Mouse (Mus musculus): ENCODE data around the gene Tspan12. TPM values are rescaled to one million over a fixed set of nuclear protein-coding genes. Genes with fewer than 3 reads are reported as not detected.
A peak's percentile ranks its signal among the peaks of the same experiment; 100 is the strongest.
"Not testable (repeated sequence)": the region's sequence is repeated elsewhere in the genome, so short reads cannot be mapped to it uniquely, and the experiment has no call there.

Tspan12 gene
- polyA plus RNA-seq (2014; fragmentation: Nextera tagmentation; extraction: Ambion mirVana), result 57.1 and 60.7 TPM in 2 replicates

- 2% methylated on average over 13 of the region's 13 CpGs for WGBS
- H3K9ac ChIP-seq (ENCODE audit: low read length), result peak within 1 kb of the TSS; percentile 86
- 0 out of 2 replicates have a peak, but pooled peaks cover 5% of the 10 kb centered on the region for H3K36me3 ChIP-seq (ENCODE audit: control insufficient read depth, insufficient read depth, low read length)
- H3K4me2 ChIP-seq (ENCODE audit: low read length), result peak within 1 kb of the TSS; percentile 76
- H3K4me1 ChIP-seq (ENCODE audit: control insufficient read depth, insufficient read depth, low read length), result peaks cover 8% of the 10 kb centered on the region; the same call in 1 of the 2 replicates
- peak; percentile 15; the same call in 1 of the 2 replicates for ATAC-seq
- H3K4me3 ChIP-seq (ENCODE audit: low read depth, low read length), result peak within 1 kb of the TSS; percentile 81
- peak within 1 kb of the TSS; percentile 81 for H3K27ac ChIP-seq (ENCODE audit: low read depth, low read length)
- DNase-seq (ENCODE audit: low spot score), result no peak
- H3K9me3 ChIP-seq (replicated peaks; ENCODE audit: control insufficient read depth, low read length), result no peaks in the 10 kb centered on the region
- H3K27me3 ChIP-seq (replicated peaks; ENCODE audit: control insufficient read depth, insufficient read depth, low read length), result no peaks in the 10 kb centered on the region
Observed at GRCm38 (mm10) chr6:21852344-21852785, at the start of gene Tspan12. Gene Tspan12, minus strand, starts transcription at chr6:21852515.

- no peak overlapping the region for H3K27ac ChIP-seq (ENCODE audit: low read depth, low read length)
- WGBS, result 75% methylated on average over 7 of the region's 7 CpGs
- H3K27me3 ChIP-seq (replicated peaks; ENCODE audit: control insufficient read depth, insufficient read depth, low read length), result no peaks in the 10 kb centered on the region
- H3K4me2 ChIP-seq (ENCODE audit: low read length), result no peak overlapping the region
- no peaks in the 10 kb centered on the region for H3K9me3 ChIP-seq (replicated peaks; ENCODE audit: control insufficient read depth, low read length)
- DNase-seq (ENCODE audit: low spot score), result peak; percentile 47
- H3K4me1 ChIP-seq (ENCODE audit: control insufficient read depth, insufficient read depth, low read length), result no peaks in the 10 kb centered on the region
- H3K36me3 ChIP-seq (ENCODE audit: control insufficient read depth, insufficient read depth, low read length), result no peaks in the 10 kb centered on the region
- no peak overlapping the region for H3K4me3 ChIP-seq (ENCODE audit: low read depth, low read length)
- no peak overlapping the region for H3K9ac ChIP-seq (ENCODE audit: low read length)
- ATAC-seq, result peak; percentile 71; the same call in 1 of the 2 replicates
Observed at GRCm38 (mm10) chr6:21894451-21894850, 42.1 kb upstream of the Tspan12 start.

GRCm38 (mm10) chr6:21889101-21889500, 36.8 kb upstream of the Tspan12 start:
- 0 out of 2 replicates have a peak, but pooled peaks have one; percentile 46 for ATAC-seq
- Histone ChIP-seq H3K9me3 (replicated peaks; ENCODE audit: control insufficient read depth, low read length) (no peaks in the 10 kb centered on the region), H3K4me2 (ENCODE audit: low read length) (no peak overlapping the region), H3K27me3 (replicated peaks; ENCODE audit: control insufficient read depth, insufficient read depth, low read length) (no peaks in the 10 kb centered on the region), H3K9ac (ENCODE audit: low read length) (no peak overlapping the region), H3K4me3 (ENCODE audit: low read depth, low read length) (no peak overlapping the region), H3K4me1 (ENCODE audit: control insufficient read depth, insufficient read depth, low read length) (no peaks in the 10 kb centered on the region), H3K36me3 (ENCODE audit: control insufficient read depth, insufficient read depth, low read length) (no peaks in the 10 kb centered on the region), H3K27ac (ENCODE audit: low read depth, low read length) (no peak overlapping the region)
- peak; percentile 52 for DNase-seq (ENCODE audit: low spot score)
- WGBS, result 67% methylated on average over 2 of the region's 2 CpGs

GRCm38 (mm10) chr6:21887971-21888370, 35.7 kb upstream of the Tspan12 start:
- not testable (repeated sequence) for DNase-seq (ENCODE audit: low spot score); ATAC-seq; H3K4me2 ChIP-seq (ENCODE audit: low read length); H3K27ac ChIP-seq (ENCODE audit: low read depth, low read length); H3K9me3 ChIP-seq (replicated peaks; ENCODE audit: control insufficient read depth, low read length); H3K4me3 ChIP-seq (ENCODE audit: low read depth, low read length); H3K27me3 ChIP-seq (replicated peaks; ENCODE audit: control insufficient read depth, insufficient read depth, low read length); H3K9ac ChIP-seq (ENCODE audit: low read length); H3K4me1 ChIP-seq (ENCODE audit: control insufficient read depth, insufficient read depth, low read length); H3K36me3 ChIP-seq (ENCODE audit: control insufficient read depth, insufficient read depth, low read length)

- no peaks in the 10 kb centered on the region for H3K27me3 ChIP-seq (replicated peaks; ENCODE audit: control insufficient read depth, insufficient read depth, low read length)
- ATAC-seq (no peak), DNase-seq (ENCODE audit: low spot score) (no peak)
- H3K4me2 ChIP-seq (ENCODE audit: low read length), result no peak overlapping the region
- no peaks in the 10 kb centered on the region for H3K36me3 ChIP-seq (ENCODE audit: control insufficient read depth, insufficient read depth, low read length)
- H3K27ac ChIP-seq (ENCODE audit: low read depth, low read length), result no peak overlapping the region
- H3K4me3 ChIP-seq (ENCODE audit: low read depth, low read length), result no peak overlapping the region
- no peaks in the 10 kb centered on the region for H3K9me3 ChIP-seq (replicated peaks; ENCODE audit: control insufficient read depth, low read length)
- H3K9ac ChIP-seq (ENCODE audit: low read length), result no peak overlapping the region
- 65% methylated on average over 6 of the region's 6 CpGs for WGBS
- H3K4me1 ChIP-seq (ENCODE audit: control insufficient read depth, insufficient read depth, low read length), result no peaks in the 10 kb centered on the region
Observed at GRCm38 (mm10) chr6:21879496-21879895, 27.2 kb upstream of the Tspan12 start.

- Histone ChIP-seq H3K4me3 (ENCODE audit: low read depth, low read length) (no peak overlapping the region), H3K27me3 (replicated peaks; ENCODE audit: control insufficient read depth, insufficient read depth, low read length) (no peaks in the 10 kb centered on the region), H3K4me2 (ENCODE audit: low read length) (no peak overlapping the region), H3K4me1 (ENCODE audit: control insufficient read depth, insufficient read depth, low read length) (no peaks in the 10 kb centered on the region), H3K9me3 (replicated peaks; ENCODE audit: control insufficient read depth, low read length) (no peaks in the 10 kb centered on the region), H3K9ac (ENCODE audit: low read length) (no peak overlapping the region), H3K36me3 (ENCODE audit: control insufficient read depth, insufficient read depth, low read length) (no peaks in the 10 kb centered on the region), H3K27ac (ENCODE audit: low read depth, low read length) (no peak overlapping the region)
- DNase-seq (ENCODE audit: low spot score) (peak; percentile 24), ATAC-seq (no peak)
- WGBS, result 15% methylated on average over 1 of the region's 1 CpGs
Observed at GRCm38 (mm10) chr6:21867310-21867709, 15.0 kb upstream of the Tspan12 start.

GRCm38 (mm10) chr6:21864179-21864578, 11.9 kb upstream of the Tspan12 start:
- WGBS, result 62% methylated on average over 8 of the region's 8 CpGs
- Histone ChIP-seq H3K27ac (ENCODE audit: low read depth, low read length) (no peak overlapping the region), H3K4me1 (ENCODE audit: control insufficient read depth, insufficient read depth, low read length) (no peaks in the 10 kb centered on the region), H3K27me3 (replicated peaks; ENCODE audit: control insufficient read depth, insufficient read depth, low read length) (no peaks in the 10 kb centered on the region), H3K4me3 (ENCODE audit: low read depth, low read length) (no peak overlapping the region), H3K9ac (ENCODE audit: low read length) (no peak overlapping the region), H3K36me3 (ENCODE audit: control insufficient read depth, insufficient read depth, low read length) (no peaks in the 10 kb centered on the region), H3K9me3 (replicated peaks; ENCODE audit: control insufficient read depth, low read length) (no peaks in the 10 kb centered on the region), H3K4me2 (ENCODE audit: low read length) (no peak overlapping the region)
- ATAC-seq (no peak), DNase-seq (ENCODE audit: low spot score) (no peak)

GRCm38 (mm10) chr6:21863561-21863960, 11.2 kb upstream of the Tspan12 start:
- Histone ChIP-seq H3K27me3 (replicated peaks; ENCODE audit: control insufficient read depth, insufficient read depth, low read length) (0 out of 2 replicates have a peak, but pooled peaks cover 2% of the 10 kb centered on the region), H3K4me1 (ENCODE audit: control insufficient read depth, insufficient read depth, low read length) (no peaks in the 10 kb centered on the region), H3K4me3 (ENCODE audit: low read depth, low read length) (no peak overlapping the region), H3K9ac (ENCODE audit: low read length) (no peak overlapping the region), H3K36me3 (ENCODE audit: control insufficient read depth, insufficient read depth, low read length) (no peaks in the 10 kb centered on the region), H3K9me3 (replicated peaks; ENCODE audit: control insufficient read depth, low read length) (no peaks in the 10 kb centered on the region), H3K27ac (ENCODE audit: low read depth, low read length) (no peak overlapping the region), H3K4me2 (ENCODE audit: low read length) (no peak overlapping the region)
- DNase-seq (ENCODE audit: low spot score) (no peak), ATAC-seq (no peak)
- 3% methylated on average over 1 of the region's 1 CpGs for WGBS

GRCm38 (mm10) chr6:21861316-21861715, 9.0 kb upstream of the Tspan12 start:
- ATAC-seq, result peak; percentile 61
- H3K4me2 ChIP-seq (ENCODE audit: low read length), result no peak overlapping the region

More at GRCm38 (mm10) chr6:21861316-21861715, 9.0 kb upstream of the Tspan12 start:
- Histone ChIP-seq H3K9me3 (replicated peaks; ENCODE audit: control insufficient read depth, low read length) (no peaks in the 10 kb centered on the region), H3K4me3 (ENCODE audit: low read depth, low read length) (no peak overlapping the region), H3K27me3 (replicated peaks; ENCODE audit: control insufficient read depth, insufficient read depth, low read length) (0 out of 2 replicates have a peak, but pooled peaks cover 2% of the 10 kb centered on the region), H3K4me1 (ENCODE audit: control insufficient read depth, insufficient read depth, low read length) (no peaks in the 10 kb centered on the region), H3K9ac (ENCODE audit: low read length) (no peak overlapping the region), H3K27ac (ENCODE audit: low read depth, low read length) (no peak overlapping the region), H3K36me3 (ENCODE audit: control insufficient read depth, insufficient read depth, low read length) (no peaks in the 10 kb centered on the region)
- peak; percentile 51 for DNase-seq (ENCODE audit: low spot score)
- 15% methylated on average over 2 of the region's 2 CpGs for WGBS
